Mouse (Mus musculus): ENCODE measurements at regions not wholly inside any gene's neighbourhood (a gene's known extent, or its start where the extent isn't known, plus 50 kb on each side); places are given as distances from the start of the nearest gene placed in this dataset.
"Not testable (repeated sequence)": the region's sequence is repeated elsewhere in the genome, so short reads cannot be mapped to it uniquely, and the experiment has no call there.

GRCm38 (mm10) chr9:3116311-3116710 lies 79.6 kb downstream of the Gm10715 start:
- H3K4me1 ChIP-seq (ENCODE audit: control insufficient read depth in 1 of 2, insufficient read depth in 2 of 2); H3K27ac ChIP-seq (ENCODE audit: insufficient read depth, low read depth); H3K36me3 ChIP-seq (replicated peaks in 1 of 2; ENCODE audit: control insufficient read depth in 1 of 2, insufficient read depth in 1 of 2, low read length in 1 of 2); H3K4me2 ChIP-seq (ENCODE audit: insufficient read depth, low read depth, poor library complexity, severe bottlenecking); H3K9ac ChIP-seq (ENCODE audit: insufficient read depth, low read depth); H3K9me3 ChIP-seq (replicated peaks; ENCODE audit: low read length); in situ Hi-C loops (cut with MboI; ENCODE audit: low pct_ligation_motif_present, low pct_unique_long_range_greater_than_20kb, low sequenced_read_pairs); dilution Hi-C loops (cut with MboI; ENCODE audit: extremely low pct_ligation_motif_present, extremely low pct_unique_long_range_greater_than_20kb, low sequenced_read_pairs); H3K79me2 ChIP-seq (replicated peaks; ENCODE audit: control insufficient read depth, extremely low read depth, insufficient read depth, poor library complexity, severe bottlenecking); H3K27me3 ChIP-seq (replicated peaks); DNase-seq (ENCODE audit: extremely low read depth); H3K4me3 ChIP-seq (replicated peaks in 1 of 3; ENCODE audit: low read depth in 2 of 3, low read length in 2 of 3, poor library complexity in 1 of 3): not testable (repeated sequence)

- no peak overlapping the region for H3K9ac ChIP-seq (ENCODE audit: insufficient read depth, low read depth)
- dilution Hi-C loops (cut with MboI; ENCODE audit: extremely low pct_ligation_motif_present, extremely low pct_unique_long_range_greater_than_20kb, low sequenced_read_pairs), result no loop called here
- no peak overlapping the region for H3K4me2 ChIP-seq (ENCODE audit: insufficient read depth, low read depth, poor library complexity, severe bottlenecking)
- no peaks in the 10 kb centered on the region for H3K9me3 ChIP-seq (replicated peaks; ENCODE audit: low read length)
- H3K27me3 ChIP-seq (replicated peaks), result no peaks in the 10 kb centered on the region
- TF ChIP-seq ZMIZ1 (IDR thresholded peaks at IDR 0.05; ENCODE audit: low read depth, low read length) (no peak), ETS1 (conservative IDR thresholded peaks at IDR 0.05; ENCODE audit: low read depth, low read length) (no peak), SIN3A (IDR thresholded peaks at IDR 0.05; ENCODE audit: low read length) (no peak), GABPA (IDR thresholded peaks at IDR 0.05; ENCODE audit: insufficient replicate concordance, low read depth, low read length) (no peak), PAX5 (IDR thresholded peaks at IDR 0.05; ENCODE audit: low read length) (no peak), ZNF384 (IDR thresholded peaks at IDR 0.05; ENCODE audit: low read depth, low read length) (no peak), ELF1 (IDR thresholded peaks at IDR 0.05; ENCODE audit: low read depth, low read length) (no peak), CHD2 (IDR thresholded peaks at IDR 0.05; ENCODE audit: low read length) (no peak), MYC (IDR thresholded peaks at IDR 0.05; ENCODE audit: low read depth, low read length) (no peak), HCFC1 (IDR thresholded peaks at IDR 0.05; ENCODE audit: low read depth, low read length) (no peak), E2F4 (IDR thresholded peaks at IDR 0.05; ENCODE audit: insufficient replicate concordance, low read depth, low read length) (no peak), MXI1 (IDR thresholded peaks at IDR 0.05; ENCODE audit: low read depth, low read length) (no peak), EP300 (IDR thresholded peaks at IDR 0.05; ENCODE audit: low read length) (no peak), NELFE (IDR thresholded peaks at IDR 0.05; ENCODE audit: low read depth, low read length) (no peak), USF2 (conservative IDR thresholded peaks at IDR 0.05; ENCODE audit: low read depth, low read length) (no peak), MEF2A (IDR thresholded peaks at IDR 0.05; ENCODE audit: borderline replicate concordance, low read depth, low read length) (no peak), MAX (IDR thresholded peaks at IDR 0.05; ENCODE audit: low read length) (no peak), CHD1 (IDR thresholded peaks at IDR 0.05; ENCODE audit: low read depth, low read length) (no peak), POLR2A (IDR thresholded peaks at IDR 0.05; ENCODE audit: low read depth, low read length) (no peak)
- H3K27ac ChIP-seq (ENCODE audit: insufficient read depth, low read depth), result no peak overlapping the region
- H3K4me1 ChIP-seq (ENCODE audit: control insufficient read depth in 1 of 2, insufficient read depth in 2 of 2), result no peaks in the 10 kb centered on the region
- DNase-seq (ENCODE audit: extremely low read depth), result no peak
- H3K36me3 ChIP-seq (replicated peaks in 1 of 2; ENCODE audit: control insufficient read depth in 1 of 2, insufficient read depth in 1 of 2, low read length in 1 of 2), result no peaks in the 10 kb centered on the region
- in situ Hi-C loops (cut with MboI; ENCODE audit: low pct_ligation_motif_present, low pct_unique_long_range_greater_than_20kb, low sequenced_read_pairs), result no loop called here
- H3K79me2 ChIP-seq (replicated peaks; ENCODE audit: control insufficient read depth, extremely low read depth, insufficient read depth, poor library complexity, severe bottlenecking), result no peaks in the 10 kb centered on the region
- no peak overlapping the region for H3K4me3 ChIP-seq (replicated peaks in 1 of 3; ENCODE audit: low read depth in 2 of 3, low read length in 2 of 3, poor library complexity in 1 of 3)
Measured at GRCm38 (mm10) chr9:3161181-3161580, 124.5 kb downstream of the Gm10715 start.

Measured in CH12.LX (cell line).